Mouse (Mus musculus): ENCODE measurements around the gene Crispld2. TPM values are rescaled to one million over a fixed set of nuclear protein-coding genes. Genes with fewer than 3 reads are reported as not detected.

Gene Crispld2
- total RNA-seq (2014; rRNA removed; ENCODE audit: low replicate concordance) (5.4 and 15.5 TPM in 2 replicates), polyA plus RNA-seq (2015; fragmentation: Nextera tagmentation; extraction: Ambion mirVana) (2.5 and 2.6 TPM in 2 replicates)

DNA sequence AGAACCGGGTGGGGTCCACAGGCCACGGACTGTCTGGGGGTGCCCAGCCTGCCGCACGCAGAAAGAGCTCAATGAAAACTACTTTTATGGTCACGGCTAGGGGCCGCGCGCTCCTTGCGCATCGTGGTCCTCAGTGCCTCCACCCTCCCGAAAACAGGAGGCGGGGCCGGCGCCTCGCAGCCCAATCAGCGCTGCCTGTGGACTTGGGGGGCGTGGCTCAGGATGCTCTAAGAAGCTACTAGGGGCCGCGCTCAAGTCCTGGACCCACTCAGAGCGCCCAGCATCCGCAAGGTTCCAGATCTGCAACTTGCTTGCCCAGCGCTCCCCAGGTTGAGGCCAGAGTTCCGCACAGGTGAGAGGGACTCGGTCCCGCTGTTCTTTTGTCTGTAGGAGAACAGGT lies at the start of gene Crispld2:
Gene Crispld2 (plus strand): TSS at position 190 of the 400 bp plus-strand sequence.
- WGBS, result 2% methylated on average over 23 of the region's 25 CpGs
- Histone ChIP-seq H3K4me3 (ENCODE audit: low read depth, low read length) (peak within 1 kb of the TSS; percentile 18), H3K4me1 (ENCODE audit: control insufficient read depth, insufficient read depth) (peaks cover 9% of the 10 kb centered on the region), H3K4me2 (ENCODE audit: low read depth, low read length) (peak within 1 kb of the TSS; percentile 19), H3K27ac (ENCODE audit: low read depth) (no peak within 1 kb of the TSS), H3K9ac (replicated peaks; ENCODE audit: low read depth, low read length) (no peak within 1 kb of the TSS), H3K27me3 (ENCODE audit: control insufficient read depth, insufficient read depth, low read length) (peaks cover 41% of the 10 kb centered on the region), H3K9me3 (replicated peaks; ENCODE audit: control insufficient read depth, low read length) (no peaks in the 10 kb centered on the region), H3K36me3 (replicated peaks; ENCODE audit: control insufficient read depth, insufficient read depth, low read length) (no peaks in the 10 kb centered on the region)
- TF ChIP-seq CTCF (IDR thresholded peaks at IDR 0.05; ENCODE audit: low read depth) (0 out of 2 replicates have a peak, but pooled peaks have one; percentile 6), EP300 (IDR thresholded peaks at IDR 0.05; ENCODE audit: low read depth) (no peak)
- peak; percentile 47 for ATAC-seq (ENCODE audit: insufficient read depth, low read depth)
- DNase-seq (ENCODE audit: low spot score), result peak; percentile 32

DNA sequence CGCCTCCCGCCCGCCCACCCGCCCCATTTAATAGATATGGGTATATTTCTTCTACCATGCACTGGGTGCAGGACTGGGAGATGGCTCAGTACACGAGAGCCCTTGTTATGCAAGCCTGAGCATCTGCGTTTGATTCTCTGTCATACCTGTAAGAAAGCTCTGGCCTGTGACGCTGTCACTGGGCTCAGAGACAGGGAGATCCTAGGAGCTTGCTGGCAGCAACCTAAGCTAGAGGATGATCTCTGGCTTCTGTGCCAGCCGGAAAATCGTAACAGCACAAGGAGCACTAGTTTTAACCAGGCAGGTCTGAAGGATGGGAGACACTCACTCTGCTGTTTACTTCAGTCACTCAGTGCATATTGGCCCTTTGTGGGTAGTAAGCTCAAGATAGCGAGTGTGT lies 48.6 kb upstream of the Crispld2 start:
- H3K9me3 ChIP-seq (replicated peaks; ENCODE audit: control insufficient read depth, low read length), result no peaks in the 10 kb centered on the region
- ATAC-seq (ENCODE audit: insufficient read depth, low read depth), result no peak

DNA sequence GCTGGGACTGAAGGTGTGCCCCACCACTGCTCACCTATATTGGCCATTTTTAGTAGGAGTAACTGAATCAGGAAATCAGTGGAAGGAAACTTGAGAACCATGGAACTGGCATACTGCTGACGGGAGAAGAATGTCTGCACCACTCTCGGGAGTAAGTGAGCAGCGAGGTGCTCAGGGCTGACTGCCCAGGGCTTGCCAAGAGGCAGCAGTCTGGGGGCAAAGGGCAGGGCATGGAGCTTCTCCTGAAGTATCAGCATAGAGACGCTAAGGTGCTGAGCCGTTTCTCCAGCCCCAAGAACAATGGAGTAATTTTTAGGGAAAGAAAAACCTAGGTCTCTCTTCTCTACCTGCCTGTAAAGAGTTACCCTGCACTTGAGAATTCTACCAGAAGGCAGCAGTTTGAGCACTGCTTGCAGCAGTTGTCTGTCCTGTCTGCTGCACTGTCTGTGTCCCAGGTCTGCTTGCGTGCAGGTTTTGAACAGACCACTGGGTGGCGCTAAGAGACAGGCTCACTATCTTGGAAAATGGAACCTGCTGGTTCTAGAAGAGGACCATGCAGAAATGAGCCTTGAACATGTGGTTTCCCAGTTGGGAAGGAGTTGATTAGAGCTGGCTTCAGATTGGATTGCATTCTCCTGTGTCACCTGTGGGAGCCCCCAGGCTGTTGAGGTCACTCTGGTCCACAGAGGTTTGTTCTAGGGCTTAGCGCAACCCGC lies 48.0 kb upstream of the Crispld2 start:
- Histone ChIP-seq H3K4me1 (ENCODE audit: control insufficient read depth, insufficient read depth) (no peaks in the 10 kb centered on the region), H3K9ac (replicated peaks; ENCODE audit: low read depth, low read length) (no peak overlapping the region), H3K4me2 (ENCODE audit: low read depth, low read length) (no peak overlapping the region), H3K4me3 (ENCODE audit: low read depth, low read length) (no peak overlapping the region), H3K9me3 (replicated peaks; ENCODE audit: control insufficient read depth, low read length) (no peaks in the 10 kb centered on the region), H3K36me3 (replicated peaks; ENCODE audit: control insufficient read depth, insufficient read depth, low read length) (peaks cover 58% of the 10 kb centered on the region), H3K27ac (ENCODE audit: low read depth) (no peak overlapping the region), H3K27me3 (ENCODE audit: control insufficient read depth, insufficient read depth, low read length) (no peaks in the 10 kb centered on the region)
- peak; percentile 68; the same call in 1 of the 2 replicates for ATAC-seq (ENCODE audit: insufficient read depth, low read depth)
- TF ChIP-seq EP300 (IDR thresholded peaks at IDR 0.05; ENCODE audit: low read depth) (no peak), CTCF (IDR thresholded peaks at IDR 0.05; ENCODE audit: low read depth) (peak; percentile 93)
- peak; percentile 81 for DNase-seq (ENCODE audit: low spot score)
- WGBS, result 63% methylated on average over 9 of the region's 9 CpGs

More for the DNA sequence above, 48.6 kb upstream of the Crispld2 start:
- DNase-seq (ENCODE audit: low spot score), result no peak
- WGBS, result 91% methylated on average over 10 of the region's 10 CpGs
- no peak overlapping the region for H3K4me3 ChIP-seq (ENCODE audit: low read depth, low read length)
- peaks cover 57% of the 10 kb centered on the region for H3K36me3 ChIP-seq (replicated peaks; ENCODE audit: control insufficient read depth, insufficient read depth, low read length)
- H3K27ac ChIP-seq (ENCODE audit: low read depth), result no peak overlapping the region
- no peak overlapping the region for H3K9ac ChIP-seq (replicated peaks; ENCODE audit: low read depth, low read length)
- no peaks in the 10 kb centered on the region for H3K4me1 ChIP-seq (ENCODE audit: control insufficient read depth, insufficient read depth)
- H3K4me2 ChIP-seq (ENCODE audit: low read depth, low read length), result no peak overlapping the region
- TF ChIP-seq EP300 (IDR thresholded peaks at IDR 0.05; ENCODE audit: low read depth), result no peak
- no peak for TF ChIP-seq CTCF (IDR thresholded peaks at IDR 0.05; ENCODE audit: low read depth)
- H3K27me3 ChIP-seq (ENCODE audit: control insufficient read depth, insufficient read depth, low read length), result no peaks in the 10 kb centered on the region

DNA sequence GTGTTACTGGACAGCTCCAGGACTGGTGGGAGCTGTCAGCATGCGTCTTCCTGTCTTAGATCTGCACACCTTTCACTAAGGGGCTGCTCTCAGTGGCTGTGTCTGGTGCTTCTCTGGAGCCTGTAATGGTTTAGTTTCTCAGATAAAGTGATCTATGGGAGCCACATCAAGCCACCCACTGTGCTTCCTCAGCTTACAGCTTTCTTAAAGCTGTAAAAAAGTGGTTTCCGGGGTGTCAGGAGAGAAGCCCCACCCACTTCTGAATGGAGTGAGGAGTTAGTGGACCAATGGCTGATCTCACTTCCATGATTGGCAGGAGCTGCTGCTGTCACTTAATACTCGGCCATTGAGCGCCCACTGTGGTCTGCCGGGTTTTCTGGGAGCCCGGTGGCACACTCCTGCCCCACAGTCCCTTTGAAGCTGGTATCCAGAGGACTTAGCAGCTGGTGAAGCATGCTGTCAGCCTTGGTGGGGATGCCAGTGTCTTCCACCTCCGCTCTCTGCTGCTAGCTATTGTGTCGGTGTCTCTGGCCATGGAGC lies 45.8 kb upstream of the Crispld2 start:
- Histone ChIP-seq H3K36me3 (replicated peaks; ENCODE audit: control insufficient read depth, insufficient read depth, low read length) (peaks cover 66% of the 10 kb centered on the region), H3K9me3 (replicated peaks; ENCODE audit: control insufficient read depth, low read length) (no peaks in the 10 kb centered on the region), H3K4me1 (ENCODE audit: control insufficient read depth, insufficient read depth) (no peaks in the 10 kb centered on the region), H3K27ac (ENCODE audit: low read depth) (no peak overlapping the region), H3K4me3 (ENCODE audit: low read depth, low read length) (no peak overlapping the region), H3K4me2 (ENCODE audit: low read depth, low read length) (no peak overlapping the region), H3K9ac (replicated peaks; ENCODE audit: low read depth, low read length) (no peak overlapping the region), H3K27me3 (ENCODE audit: control insufficient read depth, insufficient read depth, low read length) (no peaks in the 10 kb centered on the region)
- WGBS, result 84% methylated on average over 8 of the region's 8 CpGs
- DNase-seq (ENCODE audit: low spot score), result no peak
- TF ChIP-seq CTCF (IDR thresholded peaks at IDR 0.05; ENCODE audit: low read depth), result no peak
- no peak for TF ChIP-seq EP300 (IDR thresholded peaks at IDR 0.05; ENCODE audit: low read depth)
- ATAC-seq (ENCODE audit: insufficient read depth, low read depth), result no peak

DNA sequence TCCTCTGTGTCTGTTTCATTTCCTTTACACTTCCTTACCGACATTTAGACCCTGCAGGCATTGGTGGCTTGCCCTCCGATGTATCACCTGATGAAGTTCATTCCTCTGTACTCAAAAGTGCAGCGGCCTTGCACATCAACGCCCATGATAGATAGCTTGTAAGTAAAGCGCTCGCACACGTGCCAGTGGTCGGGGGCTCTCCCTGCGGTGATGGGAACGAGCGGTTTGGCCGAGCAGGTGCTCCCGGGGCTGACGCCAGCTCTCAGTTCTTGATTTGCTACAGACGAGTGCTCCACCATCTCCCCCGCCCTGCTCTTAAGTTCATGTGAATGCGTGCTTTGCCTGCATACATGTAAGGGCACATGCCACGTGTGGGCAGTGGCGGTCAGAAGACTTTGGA lies 44.6 kb upstream of the Crispld2 start:
- H3K4me1 ChIP-seq (ENCODE audit: control insufficient read depth, insufficient read depth), result no peaks in the 10 kb centered on the region
- no peak for DNase-seq (ENCODE audit: low spot score)
- no peak for TF ChIP-seq EP300 (IDR thresholded peaks at IDR 0.05; ENCODE audit: low read depth)
- TF ChIP-seq CTCF (IDR thresholded peaks at IDR 0.05; ENCODE audit: low read depth), result no peak
- H3K9me3 ChIP-seq (replicated peaks; ENCODE audit: control insufficient read depth, low read length), result no peaks in the 10 kb centered on the region
- no peak overlapping the region for H3K4me3 ChIP-seq (ENCODE audit: low read depth, low read length)
- 75% methylated on average over 19 of the region's 19 CpGs for WGBS
- H3K4me2 ChIP-seq (ENCODE audit: low read depth, low read length), result no peak overlapping the region
- peaks cover 66% of the 10 kb centered on the region for H3K36me3 ChIP-seq (replicated peaks; ENCODE audit: control insufficient read depth, insufficient read depth, low read length)
- H3K27ac ChIP-seq (ENCODE audit: low read depth), result no peak overlapping the region
- no peaks in the 10 kb centered on the region for H3K27me3 ChIP-seq (ENCODE audit: control insufficient read depth, insufficient read depth, low read length)
- ATAC-seq (ENCODE audit: insufficient read depth, low read depth), result no peak
- no peak overlapping the region for H3K9ac ChIP-seq (replicated peaks; ENCODE audit: low read depth, low read length)

Data from heart, postnatal 0 days (tissue).